Mouse (Mus musculus) left cerebral cortex, postnatal 36 days (tissue): ENCODE data around the gene Ndc1. TPM values are rescaled to one million over a fixed set of nuclear protein-coding genes. Genes with fewer than 3 reads are reported as not detected.
"Not testable (repeated sequence)": the region's sequence is repeated elsewhere in the genome, so short reads cannot be mapped to it uniquely, and the experiment has no call there.

Experiments used
- DNase-seq, 2 experiments: peaks; one replicate each; pipeline ENCODE4 v3.0.0; 2021 to 2022; ENCODE audit warnings: low spot score in 2 of 2, mixed read lengths in 1 of 2
- intact Hi-C: fragments of 180-260 bp; cut with DNase I; formaldehyde crosslinking; loops from one replicate; pipeline ENCODE4 v1.15.1; 2025
- total RNA-seq, 2 experiments: library from RNA; stranded (reverse); gene quantifications; 2 replicates each; pipeline ENCODE4 v1.2.3; 2021

Gene Ndc1
- 10 to 100 TPM; 10.9 to 11.8 TPM for total RNA-seq

DNA sequence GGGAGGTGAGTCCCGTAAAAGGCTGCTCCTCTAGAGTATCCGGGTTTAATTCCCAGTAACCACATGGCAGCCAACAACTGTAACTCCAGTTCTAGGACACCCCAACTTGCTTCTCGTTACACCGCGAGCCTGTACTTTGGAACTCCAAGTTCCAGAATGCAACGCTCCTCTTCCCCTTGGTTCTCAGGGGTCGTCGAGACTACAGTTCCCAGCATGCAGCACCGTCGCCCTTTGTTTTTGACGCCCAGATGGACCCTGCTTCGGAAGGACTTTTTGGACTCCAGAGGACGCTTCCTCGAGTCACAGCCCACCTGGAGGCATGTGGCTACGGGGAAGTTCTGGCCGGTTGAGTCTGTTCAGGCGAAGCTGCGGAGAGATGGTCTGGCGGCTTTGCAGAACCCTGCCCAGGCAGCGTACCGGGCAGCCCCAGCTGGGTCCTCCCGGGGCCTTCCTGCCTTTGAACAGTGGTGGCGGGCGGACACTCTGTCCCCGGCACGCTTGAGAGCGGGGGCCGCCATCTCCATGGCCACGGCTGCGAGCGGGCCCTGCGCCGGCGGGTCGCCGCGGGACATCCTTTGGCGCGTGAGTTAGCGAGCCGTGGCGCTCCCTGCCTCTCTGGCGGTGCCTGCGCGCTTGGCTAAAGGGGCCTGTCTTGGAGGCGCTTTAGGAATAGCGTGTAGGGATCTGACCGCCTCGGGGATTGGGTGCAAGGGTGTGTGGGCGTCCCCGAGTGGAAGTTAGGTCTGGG lies at the start of gene Ndc1:
Gene Ndc1 (plus strand): TSS at position 218 of the 748 bp plus-strand sequence.
- intact Hi-C loops, result no loop called here
- DNase-seq, result peak; percentile 92

DNA sequence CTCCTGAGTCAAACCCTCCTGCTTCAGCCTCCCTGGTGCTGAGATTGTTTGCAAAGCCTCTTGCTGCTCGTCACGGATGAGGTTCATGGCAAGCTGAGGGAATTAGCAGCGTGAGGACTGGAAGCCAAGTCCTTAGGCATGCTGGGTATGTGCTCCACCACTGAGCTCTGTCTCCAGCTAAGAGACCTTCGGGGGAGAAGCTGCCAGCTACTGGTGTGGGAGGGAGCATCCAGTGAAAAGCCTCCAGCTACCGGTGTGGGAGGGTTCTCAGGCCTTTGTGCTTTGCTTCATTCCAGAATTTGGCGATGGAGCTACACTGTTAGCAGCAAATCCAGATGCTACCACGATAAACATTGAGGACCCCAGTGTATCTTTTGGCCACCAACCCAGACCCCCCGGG lies 48.9 kb upstream of the Ndc1 start:
- DNase-seq, result no peak
- intact Hi-C loops, result no loop called here

DNA sequence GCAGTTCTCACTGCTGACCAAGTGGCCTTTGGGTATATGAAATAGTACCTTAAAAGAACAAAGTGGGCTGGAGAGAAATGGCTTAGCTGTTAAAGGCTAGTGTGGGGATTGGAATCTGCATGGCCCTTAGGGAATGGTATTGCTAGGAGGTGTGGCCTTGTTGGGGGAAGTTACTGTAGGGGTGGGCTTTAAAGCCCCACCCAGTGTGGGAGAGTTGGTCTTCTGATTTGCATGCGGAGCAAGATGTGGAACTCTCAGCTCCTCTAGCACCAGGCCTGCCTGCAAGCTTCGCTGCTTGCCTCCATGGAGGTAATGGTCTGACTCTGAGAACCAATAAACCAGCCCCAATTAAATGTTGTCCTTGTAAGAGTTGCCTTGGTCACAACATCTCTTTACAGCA lies 46.5 kb upstream of the Ndc1 start:
- intact Hi-C loops, result no loop called here
- DNase-seq, result no peak

DNA sequence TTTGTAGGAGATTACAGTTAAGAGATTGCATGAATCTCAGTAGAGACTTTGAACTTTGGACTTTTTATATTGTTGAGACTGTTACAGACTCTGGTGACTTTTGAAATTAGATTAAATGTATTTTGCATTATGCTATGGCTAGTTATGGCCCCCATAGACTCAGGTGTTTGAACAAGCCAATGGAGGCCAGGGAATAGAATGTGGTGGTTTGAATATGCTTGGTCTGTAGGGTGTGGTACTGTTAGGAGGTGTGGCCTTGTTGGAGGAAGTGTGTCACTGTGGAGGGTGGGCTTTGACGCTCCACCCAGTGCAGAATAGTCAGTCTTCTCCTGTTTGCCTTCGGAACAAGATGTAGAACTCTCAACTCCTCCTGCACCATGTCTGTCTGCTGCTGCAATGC lies 44.5 kb upstream of the Ndc1 start:
- intact Hi-C loops, result no loop called here
- DNase-seq, result no peak

DNA sequence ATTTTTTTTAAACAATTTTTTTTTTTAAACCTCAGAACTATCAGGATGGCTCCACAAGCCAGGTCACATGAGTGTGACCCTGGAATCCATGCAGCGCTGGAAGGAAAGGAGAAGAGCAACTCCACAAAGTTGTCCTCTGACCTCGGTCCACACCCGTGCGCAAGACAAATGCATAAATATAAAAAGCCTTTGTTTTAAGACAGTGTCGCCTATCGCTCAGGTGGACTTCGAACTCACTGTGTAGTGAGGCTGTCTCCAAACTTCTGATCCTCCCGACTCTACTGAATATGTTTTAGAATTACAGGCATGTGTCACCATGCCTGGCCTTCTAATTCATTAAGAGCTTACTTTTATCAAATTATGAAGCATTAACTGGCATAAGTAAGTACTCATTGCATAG lies 39.1 kb upstream of the Ndc1 start:
- DNase-seq, result no peak
- intact Hi-C loops, result no loop called here

DNA sequence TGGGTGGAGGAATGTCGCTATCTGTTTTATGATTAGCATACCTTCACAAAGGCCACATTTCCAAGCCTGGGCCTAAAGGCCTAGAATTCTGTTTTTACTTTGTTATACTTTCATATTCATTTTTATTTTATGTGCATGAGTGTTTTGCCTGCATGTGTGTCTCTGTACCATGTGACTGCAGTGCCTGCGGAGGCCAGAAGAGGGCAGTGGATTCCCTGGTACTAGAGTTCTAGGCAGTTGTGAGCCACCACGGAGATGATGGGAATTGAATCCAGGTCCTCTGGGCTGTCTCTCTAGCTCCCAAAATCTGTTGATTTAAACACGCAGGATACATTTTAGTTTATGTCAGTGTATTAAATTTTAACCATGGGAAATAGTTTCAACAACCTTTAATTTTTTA lies 34.1 kb upstream of the Ndc1 start:
- intact Hi-C loops, result no loop called here
- DNase-seq, result no peak

DNA sequence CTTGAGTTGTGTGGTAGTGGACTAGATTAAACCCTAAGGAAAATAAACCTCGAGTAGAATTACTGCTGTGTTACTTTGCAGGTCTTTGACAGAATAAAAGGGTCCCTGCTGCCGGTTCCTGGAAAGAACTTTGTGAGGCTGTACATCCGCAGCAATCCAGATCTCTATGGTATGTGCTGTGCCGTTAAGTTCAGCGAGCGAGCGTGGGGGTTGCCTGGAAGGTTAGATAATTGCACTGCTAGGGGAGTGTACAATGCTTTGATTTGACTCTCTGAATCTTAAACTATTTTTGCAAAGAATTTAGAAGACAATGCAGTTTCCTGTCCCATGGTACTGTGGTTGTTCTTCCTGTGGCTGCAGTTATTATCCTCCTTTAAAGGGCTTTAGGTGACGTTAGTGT lies 31.2 kb upstream of the Ndc1 start:
- DNase-seq, result no peak
- intact Hi-C loops, result no loop called here

DNA sequence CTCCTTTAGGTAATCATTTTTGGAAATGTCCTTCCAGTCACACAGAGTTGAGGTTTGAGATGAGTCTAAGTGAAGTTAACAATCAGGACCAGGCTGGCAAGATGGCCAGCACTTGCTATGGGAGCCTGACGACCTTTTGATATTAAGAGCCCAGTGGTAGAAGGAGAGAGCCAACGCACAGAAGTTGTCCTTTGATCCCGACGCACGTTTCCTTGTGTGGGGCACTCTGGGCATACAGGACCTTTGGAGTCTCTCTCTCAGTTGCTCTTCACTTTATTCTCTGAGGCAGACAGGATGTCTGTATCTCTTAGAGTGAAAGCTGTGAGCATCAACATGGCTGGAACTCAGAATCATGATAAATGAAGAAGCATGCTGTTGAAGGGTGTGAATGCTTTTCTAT lies 30.1 kb upstream of the Ndc1 start:
- intact Hi-C loops, result no loop called here
- DNase-seq, result no peak

DNA sequence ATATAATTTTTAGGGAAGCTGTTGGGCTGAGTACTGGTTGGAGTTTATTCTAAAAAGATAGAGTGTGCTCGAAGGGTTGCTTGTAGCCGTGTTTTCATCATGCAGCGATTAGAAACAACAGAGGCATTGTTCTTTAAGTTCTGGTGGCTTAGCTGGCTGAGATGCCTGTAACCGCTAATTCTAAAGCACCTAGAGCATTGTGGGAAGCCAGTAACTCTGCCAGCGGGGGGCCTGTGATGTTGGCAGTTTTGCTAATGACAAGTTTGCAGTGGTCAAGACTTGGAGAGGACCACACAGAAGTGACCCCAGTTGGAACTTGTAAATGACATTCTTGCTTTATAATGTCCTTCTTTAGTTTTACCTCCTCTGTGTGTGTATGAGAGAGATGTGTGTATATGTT lies 26.2 kb upstream of the Ndc1 start:
- intact Hi-C loops, result loop anchor here (10.0 kb wide), 2 partner anchors 157 to 727 kb away; partner anchors contain the start of gene Lexm
- no peak for DNase-seq

DNA sequence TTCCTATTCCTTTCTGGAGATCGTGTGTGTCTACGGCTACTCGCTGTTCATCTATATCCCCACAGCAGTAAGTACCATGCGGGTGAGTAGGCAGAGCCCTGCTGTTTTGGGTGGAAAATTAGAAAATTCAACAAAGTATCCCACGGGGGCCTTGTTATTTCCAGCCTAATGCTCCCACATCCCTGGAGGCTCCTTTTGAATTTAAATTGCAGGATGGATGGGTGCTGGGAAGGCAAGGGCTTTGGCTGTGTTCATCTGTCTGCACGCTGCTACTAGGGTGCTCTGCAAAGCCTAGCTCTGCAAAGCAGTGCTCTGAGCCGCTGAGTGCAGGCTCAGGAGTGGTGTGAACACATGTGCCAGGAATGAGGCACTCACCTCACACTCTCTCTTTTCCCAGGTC lies 23.0 kb upstream of the Ndc1 start:
- intact Hi-C loops, result loop anchor here (10.0 kb wide), 2 partner anchors 160 to 730 kb away; partner anchors contain the start of gene Lexm

DNA sequence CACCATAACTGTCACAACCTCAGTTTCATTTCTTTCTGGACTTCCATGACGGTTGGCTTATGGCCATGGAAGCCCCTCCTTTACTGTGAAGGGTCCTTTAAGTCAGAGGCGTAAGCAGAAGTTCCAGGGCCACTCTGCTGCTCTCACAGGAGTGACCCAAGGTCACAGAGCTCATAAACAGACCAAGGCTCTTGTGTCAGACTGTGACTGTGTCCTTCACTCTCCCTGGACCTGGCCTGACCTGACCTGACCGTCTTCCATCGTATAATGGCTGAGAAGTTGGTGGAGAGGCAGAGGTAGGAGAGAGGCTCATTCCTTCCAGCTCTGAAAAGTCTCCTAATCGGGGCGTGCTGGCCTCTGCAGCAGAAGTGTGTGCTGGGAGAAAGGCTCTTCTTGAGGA lies 20.4 kb upstream of the Ndc1 start:
- DNase-seq, result no peak
- intact Hi-C loops, result loop anchor here (10.0 kb wide), 2 partner anchors 162 to 732 kb away; partner anchors contain the start of gene Lexm

More for the DNA sequence above, 23.0 kb upstream of the Ndc1 start:
- DNase-seq, result no peak

DNA sequence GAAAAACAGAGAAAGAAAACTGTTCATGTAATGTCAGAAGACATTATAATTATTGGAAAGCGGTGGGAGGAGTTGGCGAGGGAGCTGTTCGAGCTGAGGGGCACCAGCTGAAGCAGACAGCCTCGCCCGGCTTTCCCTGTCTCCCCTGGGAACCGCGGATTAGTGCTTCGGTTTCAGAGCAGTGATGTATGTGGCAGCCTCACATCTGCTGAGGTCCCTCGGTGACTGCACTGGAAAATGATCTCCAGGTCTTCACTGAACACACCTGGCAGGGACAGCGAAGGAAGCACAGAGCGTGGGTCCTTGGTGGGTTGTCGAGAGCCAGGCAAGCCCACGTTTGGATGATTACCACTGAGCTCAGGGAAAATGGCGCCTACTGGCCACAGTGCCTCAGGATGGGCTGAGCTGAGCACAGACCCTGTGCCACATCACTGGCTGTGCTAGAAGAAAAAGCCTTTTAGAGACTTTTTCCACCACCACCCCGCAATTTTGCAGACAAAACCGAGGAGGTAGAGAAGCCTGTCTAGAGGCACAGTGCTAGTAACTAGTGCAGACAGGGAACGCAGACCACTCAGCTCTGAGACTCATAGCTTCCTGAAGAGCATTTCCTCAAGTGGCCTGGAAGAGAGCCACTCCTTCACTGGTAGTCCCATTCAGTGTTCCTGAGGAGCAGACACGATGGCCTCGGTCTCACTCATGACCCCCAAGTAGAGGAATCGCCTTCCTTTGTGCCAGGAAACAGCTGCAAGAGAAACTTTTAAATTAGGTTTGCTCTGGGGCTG lies 18.9 kb upstream of the Ndc1 start:
- DNase-seq, result no peak
- intact Hi-C loops, result loop anchor here (2.0 to 10.0 kb wide), 3 partner anchors 98 to 734 kb away; partner anchors contain the start of gene Lexm

DNA sequence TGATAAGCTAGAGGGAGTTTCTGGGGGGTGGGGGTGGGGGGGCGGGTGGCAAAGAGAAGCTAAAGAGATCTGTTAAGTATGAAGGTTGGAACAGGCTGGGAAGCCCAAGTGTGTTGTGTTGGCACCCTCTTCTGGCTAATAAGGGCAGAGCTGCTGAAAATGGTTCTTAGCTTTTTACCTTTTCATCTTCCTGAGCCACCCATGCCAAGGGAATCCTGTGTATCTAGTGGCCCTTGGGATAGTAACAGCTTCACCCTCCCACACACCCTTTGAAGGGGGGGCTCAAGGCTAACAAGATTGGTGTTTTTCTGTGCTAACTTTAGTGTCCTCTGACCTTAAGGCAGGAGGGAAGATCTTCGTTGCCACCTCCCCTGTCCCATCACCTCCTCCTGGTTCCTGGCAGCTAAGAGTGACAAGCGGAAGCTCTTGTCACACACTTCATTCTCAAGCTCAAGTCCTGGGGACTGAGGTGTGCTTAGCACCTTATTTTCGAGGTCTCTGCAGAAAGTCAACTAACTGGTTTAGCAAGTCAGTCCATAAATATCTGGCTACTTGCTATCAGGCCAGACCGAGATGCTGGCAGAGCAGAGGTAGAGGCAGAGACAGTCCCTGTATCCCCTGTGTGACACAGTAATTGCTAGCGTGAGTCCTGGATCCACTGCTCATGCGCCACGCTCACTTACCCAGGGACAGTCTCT lies 18.1 kb upstream of the Ndc1 start:
- intact Hi-C loops, result loop anchor here (2.0 to 10.0 kb wide), 3 partner anchors 99 to 735 kb away; partner anchors contain the start of gene Lexm
- DNase-seq, result peak in 1 of 2 experiments; percentile 28

DNA sequence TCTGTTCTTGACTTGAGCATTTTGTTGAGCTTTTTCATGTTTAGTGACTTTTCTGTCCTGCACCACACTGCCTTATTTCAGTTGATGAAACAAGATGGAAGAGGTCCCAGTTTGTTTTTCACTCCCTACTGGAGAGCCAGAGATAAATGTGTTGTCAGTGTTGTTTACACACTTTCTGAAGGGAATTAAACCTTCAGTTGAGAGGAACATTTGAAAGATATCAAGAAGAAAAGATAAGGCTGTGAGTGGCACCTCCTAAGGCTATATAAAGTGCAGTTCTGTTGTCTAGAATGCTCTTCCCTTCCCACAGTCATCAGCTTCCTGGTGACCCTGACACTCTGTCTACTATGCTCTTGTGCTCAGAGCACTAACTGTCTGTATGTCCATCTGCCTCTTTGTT lies 16.2 kb upstream of the Ndc1 start:
- intact Hi-C loops, result no loop called here
- no peak for DNase-seq

DNA sequence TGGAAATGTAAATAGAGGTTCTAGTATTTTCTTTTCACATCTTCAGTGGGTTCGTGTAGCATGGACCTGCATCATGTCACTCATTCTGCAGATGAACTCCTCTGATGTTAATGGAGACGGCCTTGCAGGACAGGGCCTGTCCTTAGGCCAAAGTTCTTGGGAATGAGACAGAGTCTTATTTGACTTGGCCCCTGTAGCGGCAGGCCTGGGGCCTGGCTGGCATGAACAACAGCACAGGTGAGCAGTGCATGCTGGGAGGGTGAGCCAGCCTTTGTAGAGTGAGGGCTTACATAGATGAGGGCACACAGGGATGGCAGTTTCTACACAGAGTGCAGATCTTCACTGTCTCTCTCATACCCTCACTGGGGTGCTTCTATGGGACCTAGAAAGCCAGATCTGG lies 14.0 kb upstream of the Ndc1 start:
- no peak for DNase-seq
- intact Hi-C loops, result no loop called here

DNA sequence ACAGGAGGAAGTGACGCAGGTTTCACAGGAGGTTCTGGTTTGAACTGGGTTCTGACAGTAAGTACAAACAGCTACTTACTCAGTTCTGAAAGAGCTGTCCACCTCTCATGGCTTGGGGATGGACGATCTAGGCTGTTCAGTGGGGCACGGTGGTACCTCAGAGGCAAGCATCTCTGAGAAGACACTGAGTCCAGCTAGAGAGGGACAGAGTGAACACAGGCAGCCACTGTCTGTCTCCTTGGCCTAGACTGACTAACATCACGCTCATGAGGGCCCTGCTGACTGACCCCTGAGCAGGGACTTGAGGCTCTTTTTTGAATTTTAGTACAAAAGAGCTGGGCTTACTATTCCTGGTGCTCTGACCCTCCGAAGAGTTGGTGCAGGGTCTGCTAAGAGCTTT lies 13.5 kb upstream of the Ndc1 start:
- intact Hi-C loops, result no loop called here
- DNase-seq, result no peak

DNA sequence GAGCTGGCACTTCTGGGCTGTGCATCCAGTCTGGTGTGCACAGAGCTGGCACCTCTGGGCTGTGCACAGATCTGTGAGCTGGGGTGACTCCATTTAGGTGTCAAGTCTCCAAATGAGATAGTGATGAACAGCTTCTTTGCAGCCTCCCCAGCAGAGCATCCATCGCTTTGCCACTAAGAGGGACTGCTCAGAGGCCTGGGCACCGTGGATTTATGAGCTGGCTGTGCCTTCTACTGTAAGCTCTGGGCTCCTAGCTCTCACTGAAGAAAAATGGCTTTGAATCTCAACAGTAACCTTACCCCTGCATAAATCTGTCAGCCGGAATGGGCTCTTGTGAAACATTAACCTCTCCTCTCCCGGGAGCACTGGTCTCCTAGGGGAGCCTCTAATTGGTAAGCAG lies 13.0 kb upstream of the Ndc1 start:
- no peak for DNase-seq
- intact Hi-C loops, result no loop called here

DNA sequence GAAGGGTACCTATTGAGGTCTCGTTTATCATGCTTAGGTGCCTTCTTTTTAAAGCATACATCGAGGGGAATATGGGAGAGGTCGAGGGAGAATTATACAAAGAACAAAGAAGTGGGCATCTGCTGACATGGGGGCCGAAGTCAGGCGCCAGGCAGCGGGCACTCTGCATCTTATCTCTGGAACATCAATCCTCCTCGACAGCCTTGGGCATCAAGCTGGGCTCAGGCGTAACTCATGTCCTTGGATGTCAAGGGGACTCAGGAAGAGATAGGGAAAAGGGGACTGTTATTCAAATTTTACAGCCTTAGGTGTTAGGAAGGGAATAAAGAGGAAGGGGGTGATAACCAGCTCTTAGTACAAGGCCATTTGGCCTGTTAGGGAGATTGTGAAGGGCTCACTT lies 10.4 kb upstream of the Ndc1 start:
- DNase-seq, intact Hi-C loops: not testable (repeated sequence)

DNA sequence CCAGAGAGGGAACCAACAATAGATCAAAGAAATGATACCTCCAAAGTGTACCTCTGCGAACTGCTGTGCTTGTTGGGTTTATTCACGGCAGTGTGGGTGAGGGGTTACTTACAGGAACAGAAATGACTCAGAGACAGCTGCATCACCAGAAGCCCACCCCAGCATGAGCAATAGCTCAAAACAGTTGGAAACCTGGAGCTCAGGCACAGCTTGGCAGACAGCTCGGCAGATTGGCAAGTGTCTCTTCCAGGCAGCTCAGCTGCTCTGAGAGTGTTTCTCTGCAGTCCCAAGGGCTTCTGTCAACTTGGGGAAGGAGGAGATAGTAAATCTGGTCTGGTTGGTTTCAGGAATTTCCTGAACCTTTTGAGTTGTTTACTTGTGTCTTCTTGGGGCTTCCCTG lies 9.1 kb upstream of the Ndc1 start:
- intact Hi-C loops, result no loop called here
- DNase-seq, result no peak

DNA sequence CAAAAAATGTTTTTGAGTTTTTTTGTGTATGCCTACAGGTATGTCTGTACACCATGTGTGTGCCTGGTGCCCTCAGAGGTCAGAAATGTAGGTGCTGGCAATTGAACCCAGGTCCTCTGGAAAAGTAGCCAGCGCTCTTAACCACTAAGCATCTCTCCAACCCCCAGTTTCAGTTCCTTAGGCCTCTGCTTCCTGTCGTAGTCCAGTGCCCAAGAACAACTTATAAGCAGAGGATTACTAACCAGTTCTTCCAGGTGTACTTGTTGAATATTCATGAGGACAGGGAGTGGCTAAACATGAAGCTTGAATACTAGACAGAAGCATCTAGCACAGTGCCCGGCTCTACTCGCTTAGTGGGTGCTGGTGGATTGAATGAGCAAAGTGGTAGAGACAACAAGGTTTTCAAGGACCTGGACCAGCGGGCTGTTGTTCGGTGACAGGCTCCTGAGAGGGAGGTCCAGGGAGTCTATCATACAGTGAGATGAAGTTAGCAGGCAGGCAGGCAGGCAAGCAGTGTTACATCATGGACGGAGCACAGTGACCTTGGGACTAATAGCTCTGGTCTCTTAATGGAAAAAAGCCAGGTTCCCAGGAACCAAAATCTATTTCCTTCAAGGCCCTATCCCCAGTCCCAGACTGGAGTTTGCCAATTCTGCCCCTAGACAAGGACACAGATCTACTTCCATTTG lies 7.0 kb upstream of the Ndc1 start:
- DNase-seq, result no peak
- intact Hi-C loops, result no loop called here
